Mouse (Mus musculus) MEL (cell line): ENCODE results near the gene Gm19935. TPM values are rescaled to one million over a fixed set of nuclear protein-coding genes. Genes with fewer than 3 reads are reported as not detected.

Experiments
- DNase-seq: peaks from one replicate; pipeline ENCODE4 v3.0.0; 2011; ENCODE audit warnings: low read depth, low spot score
- H3K27ac ChIP-seq: 2 replicates; pipeline ENCODE4 v1.5.1; 2012; ENCODE audit warnings: low read depth, mild to moderate bottlenecking, control low read depth, low read length, moderate library complexity; ENCODE audit not compliant: control insufficient read depth
- H3K27me3 ChIP-seq, 2 experiments: fragments of 150-350 bp in 1 of 2; sonication (generic) in 1 of 2; 2 replicates each; pipeline ENCODE4 v1.6.1; 2012; ENCODE audit warnings: low read length in 2 of 2, mild to moderate bottlenecking in 2 of 2, improper control_type of control experiment in 1 of 2, moderate library complexity in 1 of 2; ENCODE audit not compliant: insufficient read depth in 2 of 2, control insufficient read depth in 1 of 2
- H3K36me3 ChIP-seq, 2 experiments: 2 replicates each; pipeline ENCODE4 v1.6.1; 2012 to 2014; ENCODE audit warnings: low read length in 2 of 2, improper control_type of control experiment in 1 of 2, inconsistent platforms in 1 of 2, mild to moderate bottlenecking in 1 of 2; ENCODE audit not compliant: insufficient read depth in 2 of 2, control insufficient read depth in 1 of 2
- H3K4me1 ChIP-seq, 2 experiments: fragments of 150-350 bp in 1 of 2; sonication (generic) in 1 of 2; 2 replicates each; pipeline ENCODE4 v1.6.1; 2012; ENCODE audit warnings: low read length in 2 of 2, improper control_type of control experiment in 1 of 2, mild to moderate bottlenecking in 1 of 2; ENCODE audit not compliant: insufficient read depth in 2 of 2, control insufficient read depth in 1 of 2
- H3K4me3 ChIP-seq, 2 experiments: fragments of 150-350 bp in 1 of 2; sonication (generic) in 1 of 2; 2 replicates each; pipeline ENCODE4 v1.5.1; 2012; ENCODE audit warnings: low read depth in 2 of 2, low read length in 2 of 2, mild to moderate bottlenecking in 2 of 2, moderate library complexity in 2 of 2, control low read depth in 1 of 2, improper control_type of control experiment in 1 of 2; ENCODE audit not compliant: control insufficient read depth in 1 of 2, insufficient read depth in 1 of 2
- H3K79me2 ChIP-seq: 2 replicates; pipeline ENCODE4 v1.6.1; 2012; ENCODE audit warnings: mild to moderate bottlenecking, low read length, moderate library complexity; ENCODE audit not compliant: control insufficient read depth, poor library complexity, insufficient read depth
- H3K9ac ChIP-seq: 2 replicates; pipeline ENCODE4 v1.6.1; 2012; ENCODE audit warnings: low read depth, mild to moderate bottlenecking, control low read depth, low read length, moderate library complexity; ENCODE audit not compliant: control insufficient read depth, poor library complexity, severe bottlenecking
- H3K9me3 ChIP-seq: fragments of 150-350 bp; sonication (generic); replicated peaks from 2 replicates; pipeline ENCODE4 v1.6.1; 2012; ENCODE audit warnings: mild to moderate bottlenecking, low read length, improper control_type of control experiment, moderate library complexity; ENCODE audit not compliant: insufficient read depth
- CHD1 ChIP-seq: IDR thresholded peaks from 2 replicates; pipeline ENCODE4 v1.6.1; 2012; ENCODE audit warnings: low read depth, mild to moderate bottlenecking, inconsistent platforms, low read length, improper control_type of control experiment
- CHD2 ChIP-seq: IDR thresholded peaks from 2 replicates; pipeline ENCODE4 v1.6.1; 2011; ENCODE audit warnings: low read length, improper control_type of control experiment
- CTCF ChIP-seq, 3 experiments: IDR thresholded peaks in 2 of 3; conservative IDR thresholded peaks in 1 of 3; 2 replicates each; pipeline ENCODE4 v1.5.1; 2011 to 2012; ENCODE audit warnings: low read length in 3 of 3, low read depth in 2 of 3, mild to moderate bottlenecking in 2 of 3, improper control_type of control experiment in 1 of 3, inconsistent platforms in 1 of 3, mixed read lengths in 1 of 3, moderate library complexity in 1 of 3; ENCODE audit not compliant: control insufficient read depth in 1 of 3, insufficient read depth in 1 of 3, poor library complexity in 1 of 3, severe bottlenecking in 1 of 3
- E2F4 ChIP-seq: IDR thresholded peaks from 2 replicates; pipeline ENCODE4 v1.6.1; 2011; ENCODE audit warnings: low read depth, low read length, improper control_type of control experiment, borderline replicate concordance
- ELF1 ChIP-seq: IDR thresholded peaks from 2 replicates; pipeline ENCODE4 v1.6.1; 2014; ENCODE audit warnings: low read depth, mild to moderate bottlenecking, inconsistent platforms, low read length, improper control_type of control experiment, moderate library complexity
- GATA1 ChIP-seq: IDR thresholded peaks from 2 replicates; pipeline ENCODE4 v1.6.1; 2011; ENCODE audit warnings: low read depth, low read length, improper control_type of control experiment
- HCFC1 ChIP-seq: IDR thresholded peaks from 2 replicates; pipeline ENCODE4 v1.6.1; 2012; ENCODE audit warnings: low read depth, mild to moderate bottlenecking, inconsistent platforms, low read length, improper control_type of control experiment, moderate library complexity
- JUND ChIP-seq: IDR thresholded peaks from 2 replicates; pipeline ENCODE4 v1.6.1; 2011; ENCODE audit warnings: low read depth, mild to moderate bottlenecking, improper control_type of control experiment, low read length
- KAT2A ChIP-seq: conservative IDR thresholded peaks from 2 replicates; pipeline ENCODE4 v1.6.1; 2012; ENCODE audit warnings: low read depth, low read length, improper control_type of control experiment, inconsistent platforms
- MAFK ChIP-seq: IDR thresholded peaks from 2 replicates; pipeline ENCODE4 v1.6.1; 2011; ENCODE audit warnings: low read depth, mild to moderate bottlenecking, low read length, improper control_type of control experiment, borderline replicate concordance
- MAZ ChIP-seq: IDR thresholded peaks from 2 replicates; pipeline ENCODE4 v1.6.1; 2012; ENCODE audit warnings: low read depth, mild to moderate bottlenecking, inconsistent platforms, low read length, improper control_type of control experiment
- MEF2A ChIP-seq: IDR thresholded peaks from 2 replicates; pipeline ENCODE4 v1.6.1; 2014; ENCODE audit warnings: low read depth, mild to moderate bottlenecking, inconsistent platforms, low read length, improper control_type of control experiment; ENCODE audit not compliant: poor library complexity, insufficient replicate concordance, severe bottlenecking; ENCODE audit errors: extremely low read depth
- MXI1 ChIP-seq: IDR thresholded peaks from 2 replicates; pipeline ENCODE4 v1.6.1; 2011; ENCODE audit warnings: mild to moderate bottlenecking, low read depth, low read length, improper control_type of control experiment
- MYC ChIP-seq: IDR thresholded peaks from 2 replicates; pipeline ENCODE4 v1.6.1; 2011; ENCODE audit warnings: low read depth, mild to moderate bottlenecking, low read length, improper control_type of control experiment, moderate library complexity
- NELFE ChIP-seq: IDR thresholded peaks from 2 replicates; pipeline ENCODE4 v1.6.1; 2011; ENCODE audit warnings: low read depth, low read length, improper control_type of control experiment
- POLR2AphosphoS5 ChIP-seq: IDR thresholded peaks from 2 replicates; pipeline ENCODE4 v1.6.1; 2012; ENCODE audit warnings: low read depth, borderline replicate concordance, mild to moderate bottlenecking, inconsistent platforms, low read length, moderate library complexity, mixed read lengths
- RCOR1 ChIP-seq: IDR thresholded peaks from 2 replicates; pipeline ENCODE4 v1.6.1; 2012; ENCODE audit warnings: low read depth, mild to moderate bottlenecking, inconsistent platforms, low read length, improper control_type of control experiment
- SIN3A ChIP-seq: IDR thresholded peaks from 2 replicates; pipeline ENCODE4 v1.6.1; 2012; ENCODE audit warnings: low read length, improper control_type of control experiment, inconsistent platforms
- TBP ChIP-seq: IDR thresholded peaks from 2 replicates; pipeline ENCODE4 v1.8.0; 2011; ENCODE audit warnings: low read depth, low read length, improper control_type of control experiment
- TCF12 ChIP-seq: IDR thresholded peaks from 2 replicates; pipeline ENCODE4 v1.6.1; 2014; ENCODE audit warnings: low read depth, mild to moderate bottlenecking, inconsistent platforms, low read length, improper control_type of control experiment, moderate library complexity
- UBTF ChIP-seq: IDR thresholded peaks from 2 replicates; pipeline ENCODE4 v1.6.1; 2012; ENCODE audit warnings: low read depth, mild to moderate bottlenecking, inconsistent platforms, low read length, improper control_type of control experiment, moderate library complexity, borderline replicate concordance; ENCODE audit not compliant: insufficient read depth
- USF1 ChIP-seq: IDR thresholded peaks from 2 replicates; pipeline ENCODE4 v1.6.1; 2014; ENCODE audit warnings: low read depth, mild to moderate bottlenecking, inconsistent platforms, low read length, improper control_type of control experiment, moderate library complexity
- USF2 ChIP-seq, 2 experiments: IDR thresholded peaks; 2 replicates each; pipeline ENCODE4 v1.6.1; 2011 to 2012; ENCODE audit warnings: improper control_type of control experiment in 2 of 2, low read length in 2 of 2, borderline replicate concordance in 1 of 2, inconsistent platforms in 1 of 2, low read depth in 1 of 2, mild to moderate bottlenecking in 1 of 2; ENCODE audit not compliant: insufficient read depth in 1 of 2
- ZKSCAN1 ChIP-seq: IDR thresholded peaks from 2 replicates; pipeline ENCODE4 v1.6.1; 2012; ENCODE audit warnings: low read depth, mild to moderate bottlenecking, inconsistent platforms, low read length, improper control_type of control experiment, moderate library complexity
- ZNF384 ChIP-seq: IDR thresholded peaks from 2 replicates; pipeline ENCODE4 v1.6.1; 2012; ENCODE audit warnings: low read depth, mild to moderate bottlenecking, inconsistent platforms, low read length, improper control_type of control experiment
- polyA plus RNA-seq, 2 experiments: library from polyadenylated mRNA; stranded (reverse) in 1 of 2; unstranded in 1 of 2; fragments of >175 nt in 1 of 2; fragments of >200 nt in 1 of 2; gene quantifications; 2 replicates each; pipeline versions ENCODE4 v1.2.1 to v1.2.4; 2012; ENCODE audit warnings: low replicate concordance in 2 of 2, low read depth in 1 of 2; ENCODE audit not compliant: insufficient read length in 2 of 2, insufficient read depth in 1 of 2, missing spikeins in 1 of 2
- total RNA-seq: library from RNA; depleted of rRNA; stranded (reverse); fragments of 300-350 nt; gene quantifications from 2 replicates; pipeline ENCODE4 v1.2.3, GENCODE M21; 2012

Gm19935 gene
- total and polyA plus RNA-seq, 3 experiments: not detected

- no peak overlapping the region for H3K4me3 ChIP-seq
- no peaks in the 10 kb centered on the region for H3K9me3 ChIP-seq
- no peak for DNase-seq
- H3K79me2 ChIP-seq: no peaks in the 10 kb centered on the region
- TF ChIP-seq SIN3A (no peak), ZNF384 (no peak), MXI1 (no peak), POLR2AphosphoS5 (no peak), CTCF (IDR thresholded peaks at IDR 0.05 in 2 of 3, conservative IDR thresholded peaks at IDR 0.05 in 1 of 3; ENCODE audit: control insufficient read depth in 1 of 3, insufficient read depth in 1 of 3, low read depth in 2 of 3, low read length in 3 of 3, poor library complexity in 1 of 3, severe bottlenecking in 1 of 3) (no peak), MAZ (no peak), MAFK (no peak), KAT2A (no peak), ELF1 (no peak), GATA1 (no peak), UBTF (no peak), TCF12 (no peak), CHD1 (no peak), USF1 (no peak), TBP (no peak), HCFC1 (no peak)
- TF ChIP-seq, all 39 proteins: peak for 0
- peaks cover 0 to 3% of the 10 kb centered on the region in 2 experiments; a peak in 2 of 4 replicates for H3K36me3 ChIP-seq
- no peaks in the 10 kb centered on the region for H3K27me3 ChIP-seq
- no peak overlapping the region for H3K27ac ChIP-seq
- H3K9ac ChIP-seq: no peak overlapping the region
- H3K4me1 ChIP-seq: peaks cover 0 to 10% of the 10 kb centered on the region in 2 experiments; a peak in 1 of 4 replicates
Measured at GRCm38 (mm10) chr8:90853971-90854670, 36.9 kb upstream of the Gm19935 start.

DNA sequence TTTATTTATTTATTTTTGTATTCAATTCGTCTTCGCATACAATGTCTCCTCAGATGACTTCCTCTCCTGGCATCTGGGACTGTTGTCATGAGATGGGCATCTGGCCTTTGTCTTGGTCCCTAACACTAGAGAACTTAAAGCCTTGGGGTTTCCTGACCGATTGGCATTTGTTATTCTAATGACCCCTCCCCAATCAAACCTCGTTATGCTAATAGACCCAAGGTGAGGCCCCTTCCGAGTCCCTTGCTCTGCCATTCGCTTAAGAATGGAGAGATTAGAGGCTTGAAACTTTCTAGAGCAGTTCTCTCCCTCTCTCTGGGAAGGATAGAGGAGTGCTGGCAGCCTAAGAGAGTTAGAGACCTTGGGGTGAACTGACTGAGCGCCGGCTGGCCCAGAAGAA lies 34.4 kb upstream of the Gm19935 start:
- Histone ChIP-seq H3K27ac (no peak overlapping the region), H3K79me2 (no peaks in the 10 kb centered on the region), H3K4me3 (no peak overlapping the region), H3K36me3 (peaks cover 0 to 3% of the 10 kb centered on the region in 2 experiments; a peak in 2 of 4 replicates), H3K9me3 (no peaks in the 10 kb centered on the region), H3K4me1 (peaks cover 0 to 10% of the 10 kb centered on the region in 2 experiments; a peak in 1 of 4 replicates), H3K9ac (no peak overlapping the region), H3K27me3 (no peaks in the 10 kb centered on the region)
- TF ChIP-seq TCF12 (no peak), GATA1 (no peak), NELFE (no peak), POLR2AphosphoS5 (no peak), ZKSCAN1 (no peak), USF2 (IDR thresholded peaks at IDR 0.05; ENCODE audit: borderline replicate concordance in 1 of 2, insufficient read depth in 1 of 2, low read depth in 1 of 2, low read length in 2 of 2) (no peak), MEF2A (no peak), ZNF384 (no peak), RCOR1 (no peak), SIN3A (no peak), UBTF (no peak), MAFK (no peak), E2F4 (no peak), MAZ (no peak), MYC (no peak), JUND (no peak), CHD2 (no peak)
- DNase-seq: no peak
